Mouse (Mus musculus) spleen, embryonic (tissue): Measurements from ENCODE around the gene Gc.

Experiments
- CTCF ChIA-PET: fragments of 350-600 bp; sonication (Branson Sonifier 250); formaldehyde crosslinking; loops from one replicate; lab custom pipeline; 2022; lab: Charles Lee

The Gc gene

GRCm38 (mm10) chr5:89457554-89458062 is at the start of gene Gc:
TSS of gene Gc (minus strand) at chr5:89457898.
- CTCF ChIA-PET: interaction anchor here (0.6 kb wide), 1 partner anchor 13 kb away, joined by 5 read pairs; no protein-coding TSS in a partner anchor

- CTCF ChIA-PET: no interaction called here
Measured at GRCm38 (mm10) chr5:89500182-89500581, 42.5 kb upstream of the Gc start.

- CTCF ChIA-PET: no interaction called here
Measured at GRCm38 (mm10) chr5:89492560-89492959, 34.9 kb upstream of the Gc start.

- CTCF ChIA-PET: no interaction called here
Measured at GRCm38 (mm10) chr5:89470483-89470882, 12.8 kb upstream of the Gc start.

- CTCF ChIA-PET: no interaction called here
Measured at GRCm38 (mm10) chr5:89467886-89468285, 10.2 kb upstream of the Gc start.

GRCm38 (mm10) chr5:89467045-89467444 is 9.3 kb upstream of the Gc start:
- CTCF ChIA-PET: no interaction called here

- CTCF ChIA-PET: no interaction called here
Measured at GRCm38 (mm10) chr5:89466275-89466674, 8.6 kb upstream of the Gc start.

- CTCF ChIA-PET: no interaction called here
Measured at GRCm38 (mm10) chr5:89461817-89462216, 4.1 kb upstream of the Gc start.

- CTCF ChIA-PET: no interaction called here
Measured at GRCm38 (mm10) chr5:89459591-89459990, 1.9 kb upstream of the Gc start.

GRCm38 (mm10) chr5:89458987-89459386 is 1.3 kb upstream of the Gc start:
- CTCF ChIA-PET: no interaction called here

- CTCF ChIA-PET: interaction anchor here (0.7 kb wide), 1 partner anchor 251 kb away, joined by 3 read pairs; no protein-coding TSS in a partner anchor
Measured at GRCm38 (mm10) chr5:89455526-89455925, 2.2 kb downstream of the Gc start.

- CTCF ChIA-PET: no interaction called here
Measured at GRCm38 (mm10) chr5:89450798-89451197, 6.9 kb downstream of the Gc start.

GRCm38 (mm10) chr5:89449325-89449724 is 8.4 kb downstream of the Gc start:
- CTCF ChIA-PET: no interaction called here

- CTCF ChIA-PET: no interaction called here
Measured at GRCm38 (mm10) chr5:89447978-89448377, 9.7 kb downstream of the Gc start.

- CTCF ChIA-PET: no interaction called here
Measured at GRCm38 (mm10) chr5:89444360-89444759, 13.3 kb downstream of the Gc start.

GRCm38 (mm10) chr5:89411536-89411935 is 46.2 kb downstream of the Gc start:
- CTCF ChIA-PET: no interaction called here

GRCm38 (mm10) chr5:89407376-89408082 is 50.2 kb downstream of the Gc start:
- CTCF ChIA-PET: no interaction called here

- CTCF ChIA-PET: no interaction called here
Measured at GRCm38 (mm10) chr5:89405132-89405531, 52.6 kb downstream of the Gc start.

- CTCF ChIA-PET: no interaction called here
Measured at GRCm38 (mm10) chr5:89390405-89390804, 67.3 kb downstream of the Gc start.

GRCm38 (mm10) chr5:89384204-89384603 is 73.5 kb downstream of the Gc start:
- CTCF ChIA-PET: interaction anchor here (0.6 kb wide), 1 partner anchor 18 kb away, joined by 4 read pairs; no protein-coding TSS in a partner anchor

GRCm38 (mm10) chr5:89381340-89381739 is 76.4 kb downstream of the Gc start:
- CTCF ChIA-PET: no interaction called here

- CTCF ChIA-PET: no interaction called here
Measured at GRCm38 (mm10) chr5:89370140-89370539, 87.6 kb downstream of the Gc start.

GRCm38 (mm10) chr5:89368045-89368743 is 89.5 kb downstream of the Gc start:
- CTCF ChIA-PET: no interaction called here
